Mouse (Mus musculus) olfactory bulb, adult 2 months (tissue): ENCODE measurements around the gene Cux2.

ENCODE experiments used
- CTCF ChIP-seq: fragments of 200-500 bp; IDR thresholded peaks from 2 replicates; pipeline ENCODE4 v1.5.1; 2012; ENCODE audit warnings: low read depth, mild to moderate bottlenecking, low read length, moderate library complexity; ENCODE audit not compliant: insufficient read depth
- POLR2A ChIP-seq: fragments of 200-500 bp; IDR thresholded peaks from 2 replicates; pipeline ENCODE4 v1.6.1; 2012; ENCODE audit warnings: mild to moderate bottlenecking, low read depth, low read length, moderate library complexity; ENCODE audit not compliant: insufficient read depth

GRCm38 (mm10) chr5:122086121-122086520 is 36.2 kb upstream of the Cux2 start:
- TF ChIP-seq CTCF: no peak
- no peak for TF ChIP-seq POLR2A
